Mouse (Mus musculus) hindbrain, embryonic 14.5 days (tissue): ENCODE measurements at regions not wholly inside any gene's neighbourhood (a gene's known extent, or its start where the extent isn't known, plus 50 kb on each side); places are given as distances from the start of the nearest gene placed in this dataset.
"Not testable (repeated sequence)": the region's sequence is repeated elsewhere in the genome, so short reads cannot be mapped to it uniquely, and the experiment has no call there.

Source experiments
- ATAC-seq: fragments of 200-750 bp; cut with Nextera tagmentation; 2 replicates; pipeline ENCODE4 v1.8.0; 2017; ENCODE audit warnings: moderate number of reproducible peaks, mild to moderate bottlenecking, moderate TSS enrichment, moderate library complexity; ENCODE audit not compliant: low FRiP score
- DNase-seq: peaks from one replicate; pipeline ENCODE4 v3.0.0-alpha.2; 2015; ENCODE audit warnings: low spot score
- H3K27ac ChIP-seq: fragments of 300-500 bp; sonication (generic); 2 replicates; pipeline ENCODE4 v1.5.1; 2014; ENCODE audit warnings: mild to moderate bottlenecking, moderate library complexity
- H3K27me3 ChIP-seq: fragments of 300-500 bp; sonication (generic); 2 replicates; pipeline ENCODE4 v1.6.1; 2014; ENCODE audit warnings: mild to moderate bottlenecking, low read length, mixed read lengths; ENCODE audit not compliant: control insufficient read depth, insufficient read depth
- H3K36me3 ChIP-seq: fragments of 300-500 bp; sonication (generic); replicated peaks from 2 replicates; pipeline ENCODE4 v1.6.1; 2014; ENCODE audit not compliant: control insufficient read depth, insufficient read depth
- H3K4me1 ChIP-seq: fragments of 300-500 bp; sonication (generic); replicated peaks from 2 replicates; pipeline ENCODE4 v1.6.1; 2014; ENCODE audit warnings: antibody characterized with exemption, low read length, mixed read lengths; ENCODE audit not compliant: control insufficient read depth, insufficient read depth
- H3K4me2 ChIP-seq: fragments of 300-500 bp; sonication (generic); replicated peaks from 2 replicates; pipeline ENCODE4 v1.6.1; 2014; ENCODE audit warnings: mild to moderate bottlenecking, moderate library complexity
- H3K4me3 ChIP-seq: fragments of 300-500 bp; sonication (generic); replicated peaks from 2 replicates; pipeline ENCODE4 v1.5.1; 2014; ENCODE audit warnings: mild to moderate bottlenecking, low read length
- H3K9ac ChIP-seq: fragments of 300-500 bp; sonication (generic); 2 replicates; pipeline ENCODE4 v1.6.1; 2014
- H3K9me3 ChIP-seq: fragments of 300-500 bp; sonication (generic); 2 replicates; pipeline ENCODE4 v1.6.1; 2016; ENCODE audit warnings: low read length; ENCODE audit not compliant: control insufficient read depth
- WGBS: fragments of 180-500 bp; shearing (Covaris S2); extraction: QIAGEN DNeasy Blood & Tissue Kit; methylation state at CpG from one replicate; pipeline ENCODE4 v1.1.7; 2014; 5-methylcytosine and 5-hydroxymethylcytosine counted together

DNA sequence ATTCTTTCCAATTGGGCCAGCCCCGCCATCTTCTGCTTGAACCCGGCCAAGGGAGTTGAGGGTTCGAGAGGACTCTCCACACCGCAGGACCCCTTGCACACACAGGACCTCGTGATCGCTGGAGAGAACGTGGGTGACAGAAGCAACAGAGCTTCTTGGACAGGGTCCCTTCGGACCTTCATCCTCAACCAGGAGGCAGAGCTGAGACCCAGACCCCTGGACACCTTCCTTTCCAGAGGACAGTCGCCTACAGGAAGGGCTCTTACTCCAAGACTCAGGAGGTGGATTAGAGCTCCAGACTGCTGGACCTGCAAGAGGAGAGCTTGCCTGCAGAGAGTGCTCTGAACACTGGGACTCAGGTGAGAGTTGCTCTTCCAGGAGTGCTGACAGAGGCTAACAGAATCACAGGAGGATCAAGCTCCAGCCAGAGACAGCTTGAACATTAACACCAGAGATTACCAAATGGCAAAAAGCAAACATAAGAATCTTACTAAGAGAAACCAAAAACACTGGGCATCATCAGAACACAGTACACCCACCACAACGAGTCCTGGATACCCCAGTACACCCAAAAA is 99.3 kb upstream of the Arid1b start:
- WGBS = 94% methylated on average over 10 of the region's 10 CpGs
- not testable (repeated sequence) for H3K9me3 ChIP-seq, H3K27ac ChIP-seq, H3K4me3 ChIP-seq, H3K9ac ChIP-seq, DNase-seq, H3K4me1 ChIP-seq, ATAC-seq, H3K4me2 ChIP-seq, H3K36me3 ChIP-seq, H3K27me3 ChIP-seq

DNA sequence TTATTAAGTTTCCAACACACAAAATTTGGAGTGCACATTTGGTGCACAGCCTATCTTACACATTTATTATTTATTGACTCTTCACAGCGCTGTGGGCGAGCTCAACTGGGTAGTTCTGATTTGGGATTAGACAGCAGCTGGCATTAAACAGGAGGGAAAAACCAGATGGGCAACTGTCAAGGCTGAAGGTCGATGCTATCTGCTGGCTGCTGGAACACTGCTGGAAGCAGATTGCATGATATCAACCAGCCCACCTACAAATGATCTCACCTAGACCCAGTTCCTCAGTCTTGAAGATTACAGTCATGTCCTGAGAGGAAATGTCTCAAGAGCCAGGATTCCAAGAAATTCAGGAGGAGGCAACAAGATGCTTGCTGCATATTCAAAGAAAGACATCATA is 91.0 kb upstream of the Arid1b start:
- H3K4me3 ChIP-seq = no peak overlapping the region
- 74% methylated on average over 3 of the region's 3 CpGs for WGBS
- H3K9me3 ChIP-seq = no peaks in the 10 kb centered on the region
- ATAC-seq = no peak
- no peaks in the 10 kb centered on the region for H3K27me3 ChIP-seq
- peaks cover 12% of the 10 kb centered on the region for H3K4me1 ChIP-seq
- DNase-seq = no peak
- H3K36me3 ChIP-seq = no peaks in the 10 kb centered on the region
- H3K4me2 ChIP-seq = no peak overlapping the region
- H3K9ac ChIP-seq = no peak overlapping the region
- H3K27ac ChIP-seq = no peak overlapping the region

DNA sequence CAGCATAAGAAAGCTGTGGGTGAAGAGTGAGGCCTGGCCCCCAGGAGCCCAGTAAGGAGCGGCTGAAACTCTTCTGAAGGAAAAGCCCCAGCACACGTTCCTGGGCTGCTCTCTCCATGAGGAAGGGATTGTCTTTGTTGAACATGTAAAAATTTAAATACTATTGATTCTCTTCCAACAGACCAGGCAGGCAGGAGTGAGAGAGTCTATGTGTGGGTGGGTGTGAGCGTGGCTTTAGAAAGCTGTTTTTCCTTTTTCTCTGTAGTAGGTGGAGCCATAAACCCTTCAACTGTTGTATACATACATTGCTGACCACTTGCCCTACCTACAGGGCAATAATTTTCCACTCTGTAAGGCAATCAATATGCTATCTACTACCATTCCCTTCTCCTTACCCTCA is 87.6 kb upstream of the Arid1b start:
- DNase-seq (no peak), ATAC-seq (no peak)
- H3K4me3 ChIP-seq = no peak overlapping the region; the same call in 1 of the 2 replicates
- H3K36me3 ChIP-seq = no peaks in the 10 kb centered on the region
- no peaks in the 10 kb centered on the region for H3K9me3 ChIP-seq
- peak overlapping the region; percentile 73 for H3K4me2 ChIP-seq
- 31% methylated on average over 3 of the region's 3 CpGs for WGBS
- peak overlapping the region; percentile 99 for H3K27ac ChIP-seq
- peak overlapping the region; percentile 87 for H3K9ac ChIP-seq
- H3K27me3 ChIP-seq = no peaks in the 10 kb centered on the region
- peaks cover 15% of the 10 kb centered on the region for H3K4me1 ChIP-seq

DNA sequence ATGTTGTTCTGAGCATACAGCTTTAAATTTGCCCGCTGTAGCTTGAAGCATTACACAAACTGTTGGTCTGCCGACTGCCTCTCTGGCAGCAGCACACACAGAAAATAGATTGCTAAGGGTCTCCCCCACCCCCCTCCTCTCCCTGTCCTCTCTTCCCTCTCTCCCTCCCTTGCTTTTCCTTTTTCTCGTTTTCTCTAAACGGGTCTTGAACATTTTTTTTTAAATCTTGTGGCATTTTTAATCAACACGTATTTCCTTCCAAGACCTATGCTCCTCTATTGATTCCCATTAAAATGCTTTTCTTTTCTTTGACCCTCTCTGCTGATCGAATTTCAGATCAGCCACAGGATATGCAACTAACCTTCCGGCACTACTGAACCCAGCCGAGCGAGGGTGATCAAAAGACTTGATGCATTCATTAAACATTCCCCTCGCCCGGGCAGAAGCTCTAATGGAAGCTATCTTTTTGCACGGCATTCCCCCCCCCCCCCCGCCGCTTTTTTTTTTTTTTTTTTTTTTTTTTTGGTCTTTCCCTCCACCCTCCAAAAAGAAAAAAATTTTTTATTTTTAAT is 86.9 kb upstream of the Arid1b start:
- peak overlapping the region; percentile 87 for H3K9ac ChIP-seq
- DNase-seq = peak; percentile 77
- no peaks in the 10 kb centered on the region for H3K9me3 ChIP-seq
- peak; percentile 71 for ATAC-seq
- WGBS = under 1% methylated on average over 12 of the region's 14 CpGs
- H3K27ac ChIP-seq = peak overlapping the region; percentile 99
- H3K4me2 ChIP-seq = peak overlapping the region; percentile 73
- peaks cover 15% of the 10 kb centered on the region for H3K4me1 ChIP-seq
- H3K27me3 ChIP-seq = no peaks in the 10 kb centered on the region
- H3K4me3 ChIP-seq = peak overlapping the region; percentile 45
- no peaks in the 10 kb centered on the region for H3K36me3 ChIP-seq

DNA sequence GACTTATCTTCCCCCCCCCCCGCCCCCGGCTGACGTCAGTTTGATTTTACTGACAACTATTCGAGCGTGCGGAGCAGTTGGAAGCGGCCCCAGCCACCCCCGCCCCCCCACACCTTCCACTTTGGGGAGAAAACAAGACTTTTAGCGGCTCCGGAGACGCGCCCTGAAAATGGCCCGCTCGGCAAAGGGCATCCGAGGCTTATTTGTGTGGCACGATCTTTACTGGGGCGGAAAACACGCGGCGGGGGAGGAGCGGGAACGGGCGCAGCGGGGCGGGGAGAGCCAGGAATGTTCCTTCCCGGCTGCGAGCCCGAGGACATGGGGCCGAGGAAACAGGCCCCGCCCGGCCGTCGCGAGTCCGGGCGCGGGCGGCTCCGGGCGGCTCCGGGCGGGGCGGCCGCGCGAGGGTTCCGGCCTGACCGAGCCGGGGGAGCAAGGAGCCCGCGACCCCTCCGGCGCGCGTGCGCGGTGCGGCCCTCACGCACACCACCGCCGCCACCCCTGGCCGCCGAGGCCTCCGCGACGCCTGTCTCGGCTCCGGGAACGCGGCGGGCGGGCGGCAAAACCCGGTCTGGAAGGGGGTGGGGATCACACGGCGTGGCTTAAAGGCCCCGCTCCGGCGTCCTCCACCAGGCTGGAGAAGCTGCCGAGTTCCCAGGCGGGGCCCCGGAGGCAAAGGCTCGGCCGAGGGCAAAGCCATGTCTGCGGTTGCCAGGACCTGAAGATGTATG is 86.1 kb upstream of the Arid1b start:
- ATAC-seq = peak; percentile 95
- WGBS = under 1% methylated on average over 82 of the region's 85 CpGs

DNA sequence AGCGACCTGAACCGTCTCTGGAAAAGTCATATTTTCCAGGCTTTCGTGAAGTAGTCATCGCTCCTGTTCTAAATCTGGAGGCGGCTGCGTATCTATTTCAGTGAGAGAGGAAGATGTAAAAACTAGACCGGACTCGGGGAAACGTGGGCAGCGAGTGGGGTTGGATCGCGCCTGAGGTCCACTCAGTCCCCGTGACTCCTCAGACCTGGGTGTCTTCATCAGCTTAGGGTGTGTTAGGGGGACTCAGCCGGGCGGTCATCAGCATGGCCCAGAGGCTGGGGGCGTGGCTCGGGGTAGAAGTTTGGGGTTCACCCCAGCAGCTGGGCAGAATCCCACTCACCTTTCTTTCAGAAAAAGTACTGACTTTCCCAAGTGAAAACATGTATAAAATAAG is 85.6 kb upstream of the Arid1b start:
- peak overlapping the region; percentile 73 for H3K4me2 ChIP-seq
- H3K4me1 ChIP-seq = peaks cover 15% of the 10 kb centered on the region
- ATAC-seq = peak; percentile 31
- H3K9ac ChIP-seq = peak overlapping the region; percentile 87
- H3K4me3 ChIP-seq = peak overlapping the region; percentile 45
- H3K27me3 ChIP-seq = no peaks in the 10 kb centered on the region
- H3K9me3 ChIP-seq = no peaks in the 10 kb centered on the region
- peak overlapping the region; percentile 99 for H3K27ac ChIP-seq
- DNase-seq = no peak
- H3K36me3 ChIP-seq = no peaks in the 10 kb centered on the region
- WGBS = 2% methylated on average over 17 of the region's 17 CpGs

More for the DNA sequence above, 86.1 kb upstream of the Arid1b start:
- Histone ChIP-seq H3K27ac (peak overlapping the region; percentile 99), H3K4me3 (peak overlapping the region; percentile 45), H3K9ac (peak overlapping the region; percentile 87), H3K36me3 (no peaks in the 10 kb centered on the region), H3K9me3 (no peaks in the 10 kb centered on the region), H3K4me2 (peak overlapping the region; percentile 73), H3K27me3 (no peaks in the 10 kb centered on the region), H3K4me1 (peaks cover 15% of the 10 kb centered on the region)
- peak; percentile 91 for DNase-seq

DNA sequence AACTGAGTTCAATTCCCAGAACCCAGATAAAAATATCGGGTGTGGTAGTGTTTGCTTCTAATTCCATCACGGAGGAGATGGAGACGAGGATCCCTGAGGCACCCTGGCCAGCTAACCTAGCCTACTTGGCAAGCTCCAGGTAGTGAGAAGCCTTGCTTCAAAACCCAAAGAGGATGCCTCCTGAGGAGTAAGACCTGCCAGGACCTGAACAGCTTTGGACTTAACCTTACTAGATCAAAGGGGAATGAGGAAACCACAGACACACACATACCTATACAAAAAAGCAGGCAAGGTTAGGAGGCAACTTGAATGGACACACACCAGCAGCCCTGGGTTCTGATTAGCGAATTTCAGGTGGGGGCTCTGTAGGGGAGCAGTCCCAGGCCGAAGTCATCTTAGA is 84.0 kb upstream of the Arid1b start:
- no peak for DNase-seq
- no peak overlapping the region for H3K9ac ChIP-seq
- no peak overlapping the region for H3K27ac ChIP-seq
- no peak for ATAC-seq
- no peaks in the 10 kb centered on the region for H3K36me3 ChIP-seq
- no peak overlapping the region for H3K4me2 ChIP-seq
- H3K27me3 ChIP-seq = no peaks in the 10 kb centered on the region
- H3K9me3 ChIP-seq = no peaks in the 10 kb centered on the region
- no peak overlapping the region for H3K4me3 ChIP-seq
- WGBS = 89% methylated on average over 5 of the region's 5 CpGs
- peaks cover 15% of the 10 kb centered on the region for H3K4me1 ChIP-seq

DNA sequence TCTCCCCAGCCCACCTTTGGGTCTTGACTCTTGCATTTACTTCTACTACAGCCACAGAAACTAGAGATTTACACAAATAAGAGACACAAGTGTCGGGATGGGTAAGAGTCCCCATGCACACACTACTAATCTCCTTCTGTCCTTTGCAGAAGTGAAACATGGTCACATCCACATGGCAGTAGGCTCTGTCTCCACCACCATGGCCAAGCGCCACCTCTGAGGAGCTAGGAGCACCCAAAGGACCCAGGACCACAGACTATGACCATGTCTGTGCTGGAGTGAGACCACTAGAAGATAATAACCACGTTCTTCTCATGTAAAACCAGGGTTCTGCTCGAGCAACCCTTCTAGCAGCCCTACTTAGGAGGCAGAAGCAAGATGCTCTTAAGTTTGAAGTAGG is 81.1 kb upstream of the Arid1b start:
- no peaks in the 10 kb centered on the region for H3K27me3 ChIP-seq
- no peaks in the 10 kb centered on the region for H3K9me3 ChIP-seq
- H3K4me1 ChIP-seq = 0 out of 2 replicates have a peak, but pooled peaks cover 3% of the 10 kb centered on the region
- H3K4me3 ChIP-seq = no peak overlapping the region
- 85% methylated on average over 4 of the region's 4 CpGs for WGBS
- H3K4me2 ChIP-seq = no peak overlapping the region
- no peak for DNase-seq
- H3K27ac ChIP-seq = no peak overlapping the region
- ATAC-seq = no peak
- H3K9ac ChIP-seq = no peak overlapping the region
- H3K36me3 ChIP-seq = no peaks in the 10 kb centered on the region

DNA sequence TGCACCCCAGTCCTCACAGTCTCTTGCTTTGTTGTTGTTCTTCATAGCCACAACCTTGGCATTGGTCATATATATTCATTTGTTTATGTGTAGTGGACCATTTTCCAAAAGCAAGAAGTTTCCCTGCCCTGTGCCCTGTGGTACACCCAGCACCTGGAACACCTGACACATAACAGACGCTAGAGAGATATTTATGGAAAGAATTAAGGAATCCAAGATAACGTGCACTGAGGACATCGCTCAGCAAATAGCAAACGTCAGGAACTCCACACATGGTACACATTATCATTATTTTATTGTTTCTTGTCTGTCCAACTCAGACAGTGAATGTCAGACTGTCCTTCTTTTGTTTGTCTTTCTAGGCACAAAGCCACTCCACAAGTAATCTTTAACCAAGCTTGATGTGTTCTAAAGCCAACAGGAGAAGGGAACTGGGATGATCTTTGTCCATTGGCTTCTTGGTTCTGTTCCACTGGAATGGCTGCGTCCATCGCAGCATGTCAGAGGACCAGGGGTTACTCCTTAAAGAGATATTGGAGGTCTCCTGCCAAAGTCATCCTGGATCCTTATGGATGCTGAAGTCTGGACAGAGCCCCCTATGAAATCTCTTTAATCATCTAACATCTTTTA is 74.2 kb upstream of the Arid1b start:
- Histone ChIP-seq H3K27me3 (no peaks in the 10 kb centered on the region), H3K4me3 (no peak overlapping the region), H3K36me3 (no peaks in the 10 kb centered on the region), H3K4me1 (no peaks in the 10 kb centered on the region), H3K27ac (no peak overlapping the region), H3K9me3 (no peaks in the 10 kb centered on the region), H3K9ac (no peak overlapping the region), H3K4me2 (no peak overlapping the region)
- ATAC-seq (no peak), DNase-seq (no peak)
- 90% methylated on average over 6 of the region's 6 CpGs for WGBS
